Mouse (Mus musculus) forebrain, embryonic 13.5 days (tissue): ENCODE results near the gene Nab2. TPM values are rescaled to one million over a fixed set of nuclear protein-coding genes. Genes with fewer than 3 reads are reported as not detected.

ENCODE experiments used
- ATAC-seq: fragments of 200-750 bp; cut with Nextera tagmentation; 2 replicates; pipeline ENCODE4 v1.8.0; 2017
- H3K27ac ChIP-seq: fragments of 300-500 bp; sonication (generic); 2 replicates; pipeline ENCODE4 v1.5.1; 2015; ENCODE audit warnings: inconsistent platforms, mild to moderate bottlenecking, moderate library complexity
- H3K27me3 ChIP-seq: fragments of 300-500 bp; sonication (generic); 2 replicates; pipeline ENCODE4 v1.6.1; 2015; ENCODE audit warnings: mild to moderate bottlenecking, inconsistent platforms
- H3K36me3 ChIP-seq: fragments of 300-500 bp; sonication (generic); 2 replicates; pipeline ENCODE4 v1.6.1; 2015; ENCODE audit warnings: mild to moderate bottlenecking, inconsistent platforms; ENCODE audit not compliant: poor library complexity, severe bottlenecking
- H3K4me1 ChIP-seq: fragments of 300-500 bp; sonication (generic); 2 replicates; pipeline ENCODE4 v1.6.1; 2015; ENCODE audit warnings: inconsistent platforms
- H3K4me2 ChIP-seq: fragments of 300-500 bp; sonication (generic); 2 replicates; pipeline ENCODE4 v1.6.1; 2015; ENCODE audit warnings: inconsistent platforms, mild to moderate bottlenecking, moderate library complexity
- H3K4me3 ChIP-seq: fragments of 300-500 bp; sonication (generic); 2 replicates; pipeline ENCODE4 v1.5.1; 2015; ENCODE audit warnings: mild to moderate bottlenecking, inconsistent platforms
- H3K9ac ChIP-seq: fragments of 300-500 bp; sonication (generic); 2 replicates; pipeline ENCODE4 v1.6.1; 2015; ENCODE audit warnings: mild to moderate bottlenecking, inconsistent platforms
- H3K9me3 ChIP-seq: fragments of 300-500 bp; sonication (generic); replicated peaks from 2 replicates; pipeline ENCODE4 v1.6.1; 2016; ENCODE audit warnings: inconsistent platforms
- WGBS: fragments of 180-500 bp; shearing (Covaris S2); methylation state at CpG from one replicate; pipeline ENCODE4 v1.1.7; 2015; 5-methylcytosine and 5-hydroxymethylcytosine counted together
- polyA plus RNA-seq: library from polyadenylated mRNA; unstranded; fragments of >200 nt; fragmentation: Nextera tagmentation; extraction: Ambion mirVana; gene quantifications from 2 replicates; pipeline ENCODE4 v1.2.1, GENCODE M21; 2015

The Nab2 gene
- polyA plus RNA-seq, 1 experiment from 2014 or later: 1.6 TPM

GRCm38 (mm10) chr10:127669170-127669569 lies 802 bp upstream of the Nab2 start:
- Histone ChIP-seq H3K4me3 (no peak overlapping the region), H3K4me2 (peak overlapping the region; percentile 95), H3K4me1 (peaks cover 48% of the 10 kb centered on the region), H3K36me3 (no peaks in the 10 kb centered on the region), H3K9ac (no peak overlapping the region), H3K27ac (no peak overlapping the region), H3K9me3 (no peaks in the 10 kb centered on the region), H3K27me3 (peaks cover 40% of the 10 kb centered on the region)
- no peak for ATAC-seq
- WGBS: 36% methylated on average over 7 of the region's 7 CpGs

- Histone ChIP-seq H3K27ac (peak overlapping the region; percentile 57; the same call in 1 of the 2 replicates), H3K36me3 (no peaks in the 10 kb centered on the region), H3K4me2 (peak overlapping the region; percentile 95), H3K9me3 (no peaks in the 10 kb centered on the region), H3K4me3 (peak overlapping the region; percentile 59), H3K4me1 (peaks cover 52% of the 10 kb centered on the region), H3K9ac (peak overlapping the region; percentile 75), H3K27me3 (peaks cover 57% of the 10 kb centered on the region)
- 4% methylated on average over 35 of the region's 35 CpGs for WGBS
- peak; percentile 15; the same call in 1 of the 2 replicates for ATAC-seq
These were observed 887 bp downstream of the Nab2 start for GRCm38 (mm10) chr10:127667269-127668092.

GRCm38 (mm10) chr10:127666501-127667268 lies 1.7 kb downstream of the Nab2 start, which contains the start of gene Nemp1:
TSS of gene Nemp1 (plus strand) at chr10:127666901.
- H3K9me3 ChIP-seq: no peaks in the 10 kb centered on the region
- peaks cover 59% of the 10 kb centered on the region for H3K4me1 ChIP-seq
- H3K27ac ChIP-seq: peak within 1 kb of the TSS; percentile 19; the same call in 1 of the 2 replicates
- H3K4me3 ChIP-seq: peak within 1 kb of the TSS; percentile 59
- peak within 1 kb of the TSS; percentile 95 for H3K4me2 ChIP-seq
- H3K9ac ChIP-seq: peak within 1 kb of the TSS; percentile 75
- WGBS: under 1% methylated on average over 56 of the region's 73 CpGs
- H3K27me3 ChIP-seq: peaks cover 65% of the 10 kb centered on the region
- H3K36me3 ChIP-seq: no peaks in the 10 kb centered on the region
- peak; percentile 56 for ATAC-seq

GRCm38 (mm10) chr10:127665366-127666181 lies 2.8 kb downstream of the Nab2 start:
- 2% methylated on average over 14 of the region's 14 CpGs for WGBS
- ATAC-seq: no peak
- Histone ChIP-seq H3K4me2 (peak overlapping the region; percentile 95), H3K27me3 (peaks cover 76% of the 10 kb centered on the region), H3K27ac (no peak overlapping the region), H3K36me3 (no peaks in the 10 kb centered on the region), H3K4me1 (peaks cover 63% of the 10 kb centered on the region), H3K9me3 (no peaks in the 10 kb centered on the region), H3K9ac (peak overlapping the region; percentile 75), H3K4me3 (peak overlapping the region; percentile 59)

GRCm38 (mm10) chr10:127664891-127665290 lies 3.5 kb downstream of the Nab2 start:
- H3K9ac ChIP-seq: no peak overlapping the region
- H3K36me3 ChIP-seq: no peaks in the 10 kb centered on the region
- WGBS: 15% methylated on average over 13 of the region's 13 CpGs
- no peaks in the 10 kb centered on the region for H3K9me3 ChIP-seq
- H3K4me1 ChIP-seq: peaks cover 63% of the 10 kb centered on the region
- peak overlapping the region; percentile 95 for H3K4me2 ChIP-seq
- no peak overlapping the region for H3K4me3 ChIP-seq
- ATAC-seq: no peak
- peaks cover 82% of the 10 kb centered on the region for H3K27me3 ChIP-seq
- no peak overlapping the region for H3K27ac ChIP-seq

- Histone ChIP-seq H3K36me3 (no peaks in the 10 kb centered on the region), H3K27ac (no peak overlapping the region), H3K9me3 (no peaks in the 10 kb centered on the region), H3K4me1 (peaks cover 62% of the 10 kb centered on the region), H3K27me3 (peaks cover 87% of the 10 kb centered on the region), H3K4me3 (no peak overlapping the region), H3K4me2 (no peak overlapping the region), H3K9ac (no peak overlapping the region)
- WGBS: 16% methylated on average over 16 of the region's 16 CpGs
- no peak for ATAC-seq
These were observed 4.2 kb downstream of the Nab2 start for GRCm38 (mm10) chr10:127664166-127664565.

- peaks cover 56% of the 10 kb centered on the region for H3K4me1 ChIP-seq
- WGBS: 24% methylated on average over 5 of the region's 5 CpGs
- no peaks in the 10 kb centered on the region for H3K9me3 ChIP-seq
These were observed 4.8 kb downstream of the Nab2 start for GRCm38 (mm10) chr10:127663590-127663989.

GRCm38 (mm10) chr10:127662666-127663253 lies 5.6 kb downstream of the Nab2 start:
- ATAC-seq: no peak
- Histone ChIP-seq H3K9ac (peak overlapping the region; percentile 21; the same call in 1 of the 2 replicates), H3K4me1 (peaks cover 48% of the 10 kb centered on the region), H3K27me3 (peaks cover 82% of the 10 kb centered on the region), H3K4me3 (no peak overlapping the region), H3K9me3 (no peaks in the 10 kb centered on the region), H3K4me2 (peak overlapping the region; percentile 27), H3K27ac (no peak overlapping the region), H3K36me3 (no peaks in the 10 kb centered on the region)
- WGBS: 14% methylated on average over 19 of the region's 19 CpGs

More at GRCm38 (mm10) chr10:127663590-127663989, 4.8 kb downstream of the Nab2 start:
- Histone ChIP-seq H3K4me2 (no peak overlapping the region), H3K4me3 (no peak overlapping the region), H3K36me3 (no peaks in the 10 kb centered on the region), H3K27ac (no peak overlapping the region), H3K27me3 (peaks cover 87% of the 10 kb centered on the region), H3K9ac (no peak overlapping the region)
- no peak for ATAC-seq

GRCm38 (mm10) chr10:127661915-127662663 lies 6.3 kb downstream of the Nab2 start:
- Histone ChIP-seq H3K4me1 (peaks cover 41% of the 10 kb centered on the region), H3K9ac (peak overlapping the region; percentile 21; the same call in 1 of the 2 replicates), H3K4me2 (peak overlapping the region; percentile 27), H3K27ac (no peak overlapping the region), H3K36me3 (no peaks in the 10 kb centered on the region), H3K4me3 (no peak overlapping the region), H3K9me3 (no peaks in the 10 kb centered on the region), H3K27me3 (peaks cover 76% of the 10 kb centered on the region)
- WGBS: 8% methylated on average over 16 of the region's 16 CpGs
- ATAC-seq: 0 out of 2 replicates have a peak, but pooled peaks have one; percentile 22

GRCm38 (mm10) chr10:127661291-127661914 lies 7.0 kb downstream of the Nab2 start:
- H3K4me2 ChIP-seq: peak overlapping the region; percentile 27; the same call in 1 of the 2 replicates
- H3K36me3 ChIP-seq: no peaks in the 10 kb centered on the region
- peaks cover 36% of the 10 kb centered on the region for H3K4me1 ChIP-seq
- H3K9me3 ChIP-seq: no peaks in the 10 kb centered on the region
- 0 out of 2 replicates have a peak overlapping the region, but pooled peaks have one; percentile 12 for H3K9ac ChIP-seq
- no peak for ATAC-seq
- WGBS: 26% methylated on average over 14 of the region's 14 CpGs
- H3K27me3 ChIP-seq: peaks cover 69% of the 10 kb centered on the region
- no peak overlapping the region for H3K4me3 ChIP-seq
- no peak overlapping the region for H3K27ac ChIP-seq
